Mouse (Mus musculus) liver, embryonic 18 days (tissue): ENCODE data around the gene Dennd2a. TPM values are rescaled to one million over a fixed set of nuclear protein-coding genes. Genes with fewer than 3 reads are reported as not detected.

Source experiments
- polyA plus RNA-seq: library from polyadenylated mRNA; depleted of rRNA; stranded (reverse); fragments of >200 nt; gene quantifications from 2 replicates; pipeline ENCODE4 v1.2.3, GENCODE M21; 2012; rRNA removed

Gene Dennd2a
- polyA plus RNA-seq = 2.2 and 2.6 TPM in 2 replicates

DNA sequence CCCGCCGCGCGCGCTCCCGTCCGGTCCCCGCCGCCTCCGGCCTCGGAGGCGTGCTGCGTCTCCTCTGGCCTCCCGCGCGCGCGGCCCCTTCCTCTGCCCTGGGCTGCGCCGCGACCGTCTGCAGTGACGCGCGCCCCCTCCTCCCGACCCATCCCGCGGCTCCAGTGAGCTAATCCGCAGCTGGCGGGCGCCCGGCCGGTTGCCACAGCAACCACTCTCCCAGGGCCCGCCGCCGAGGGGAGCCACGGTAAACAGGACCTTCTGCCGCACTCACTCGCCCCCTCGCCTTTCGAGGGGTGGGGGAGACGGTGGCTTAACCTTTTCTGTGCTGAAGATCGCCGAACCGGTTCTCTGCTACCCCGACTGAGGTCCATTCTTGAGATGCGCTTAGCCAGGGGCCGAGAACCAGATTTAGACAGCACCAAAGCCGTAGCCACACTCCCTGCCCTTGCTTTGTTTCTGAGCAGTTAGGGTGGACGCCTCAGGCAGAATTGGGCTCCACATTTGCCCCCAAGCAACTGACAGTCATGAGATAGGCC, at the start of gene Dennd2a:
Dennd2a (minus strand) TSS at position 145 of the 539 bp plus-strand sequence.

DNA sequence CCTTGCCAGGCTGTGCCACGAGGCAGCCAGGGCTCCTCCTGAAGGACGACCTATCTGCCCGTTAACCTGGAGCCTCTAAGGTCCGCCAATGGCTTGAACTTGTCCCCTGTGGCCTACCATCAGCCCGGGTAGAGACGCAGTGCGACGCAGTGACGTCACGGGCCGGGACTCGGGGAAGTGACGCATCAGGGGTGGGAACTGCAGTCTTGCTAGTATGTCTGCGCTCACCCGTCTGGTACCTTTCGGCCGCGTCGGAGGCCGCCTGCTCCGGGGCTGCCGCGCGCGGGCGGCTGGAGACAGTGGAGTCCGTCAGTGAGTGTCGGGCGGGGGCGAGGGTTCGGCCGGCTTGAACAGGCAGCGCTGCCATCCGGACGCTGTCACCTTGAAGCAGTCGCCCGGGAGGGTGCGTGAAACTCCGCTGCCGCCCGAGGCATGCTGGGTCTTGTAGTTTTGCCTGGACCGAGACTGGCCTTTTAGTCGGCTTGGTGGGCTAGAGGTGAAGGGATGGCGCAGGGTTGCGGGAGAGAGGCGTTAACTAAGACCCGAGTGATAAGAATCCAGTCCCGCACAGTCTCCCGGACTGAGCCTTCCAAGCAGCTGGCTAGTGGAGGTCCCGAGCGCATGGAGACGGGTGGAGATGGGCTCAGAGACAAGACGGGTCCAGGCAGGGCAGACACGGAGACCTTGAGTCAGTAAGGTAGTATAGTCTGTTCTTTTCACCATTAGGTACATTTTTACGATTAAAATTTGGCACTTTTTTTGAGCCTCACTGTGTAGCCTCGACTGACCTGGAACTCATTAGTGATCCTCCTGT, 34.9 kb upstream of the Dennd2a start, which contains the start of gene Ndufb2:
Ndufb2 (plus strand) TSS at position 174 of the 814 bp plus-strand sequence.

DNA sequence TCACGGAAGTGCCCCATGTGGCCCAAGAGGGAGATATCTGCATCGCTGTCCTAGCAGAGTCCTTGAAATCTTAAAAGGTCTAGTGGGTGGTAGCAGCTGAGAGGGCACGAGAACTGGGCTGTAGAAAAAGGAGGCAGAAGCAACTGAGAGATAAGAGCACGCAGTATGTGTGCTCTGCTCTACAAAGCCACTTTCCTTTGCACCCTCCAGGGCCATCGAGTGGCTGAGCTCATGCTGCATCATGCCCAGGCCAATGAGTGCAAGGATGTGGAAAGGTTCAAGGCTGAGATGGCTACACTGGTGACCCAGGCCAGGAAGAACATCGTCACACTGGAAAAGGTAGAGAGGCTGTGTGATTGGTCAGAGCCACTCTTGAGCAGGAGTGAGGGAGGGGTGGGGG, 27.9 kb upstream of the Dennd2a start, which contains the start of gene Gm42420:
Gm42420 (plus strand) TSS at position 237 of the 400 bp plus-strand sequence.

DNA sequence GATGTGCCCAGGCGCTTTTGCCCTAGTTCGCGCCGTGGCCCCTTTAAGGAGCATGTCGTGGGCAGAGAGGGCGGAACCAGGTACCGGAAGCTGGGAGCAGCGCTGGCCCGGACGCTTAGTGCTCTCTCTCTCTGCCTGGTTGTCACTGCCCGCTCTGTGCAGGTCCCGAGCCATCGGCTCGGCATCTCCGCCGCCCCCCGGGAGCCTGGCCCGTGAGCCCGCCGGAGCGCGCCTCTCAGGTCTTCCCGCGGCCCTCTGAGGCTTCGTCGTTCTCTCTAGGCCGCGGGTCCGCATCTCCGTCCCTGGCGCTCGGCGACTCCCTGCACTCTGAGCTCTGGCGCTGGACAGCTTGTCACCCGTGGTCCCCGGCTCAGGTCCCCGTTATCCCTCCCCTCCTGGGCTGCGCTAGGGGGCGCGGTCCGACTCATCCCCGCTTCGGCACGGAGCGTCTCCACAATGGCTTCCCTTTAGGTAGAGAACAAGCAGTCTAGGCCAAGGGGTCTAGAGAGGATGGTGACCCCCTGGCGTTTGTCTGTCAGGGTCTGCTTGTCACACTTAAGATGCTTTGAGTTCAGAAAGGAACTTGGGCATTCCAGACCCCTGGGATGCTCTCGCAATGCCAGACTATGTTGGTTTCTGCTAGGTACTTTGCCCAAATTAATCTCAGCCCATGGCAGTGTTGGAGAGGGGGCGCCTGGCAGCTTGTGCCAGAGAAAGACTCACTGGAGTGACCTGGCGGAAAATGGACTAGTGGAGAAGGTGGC, 16.3 kb upstream of the Dennd2a start, which contains the start of gene Adck2:
Adck2 (plus strand) TSS at position 83 of the 764 bp plus-strand sequence.

DNA sequence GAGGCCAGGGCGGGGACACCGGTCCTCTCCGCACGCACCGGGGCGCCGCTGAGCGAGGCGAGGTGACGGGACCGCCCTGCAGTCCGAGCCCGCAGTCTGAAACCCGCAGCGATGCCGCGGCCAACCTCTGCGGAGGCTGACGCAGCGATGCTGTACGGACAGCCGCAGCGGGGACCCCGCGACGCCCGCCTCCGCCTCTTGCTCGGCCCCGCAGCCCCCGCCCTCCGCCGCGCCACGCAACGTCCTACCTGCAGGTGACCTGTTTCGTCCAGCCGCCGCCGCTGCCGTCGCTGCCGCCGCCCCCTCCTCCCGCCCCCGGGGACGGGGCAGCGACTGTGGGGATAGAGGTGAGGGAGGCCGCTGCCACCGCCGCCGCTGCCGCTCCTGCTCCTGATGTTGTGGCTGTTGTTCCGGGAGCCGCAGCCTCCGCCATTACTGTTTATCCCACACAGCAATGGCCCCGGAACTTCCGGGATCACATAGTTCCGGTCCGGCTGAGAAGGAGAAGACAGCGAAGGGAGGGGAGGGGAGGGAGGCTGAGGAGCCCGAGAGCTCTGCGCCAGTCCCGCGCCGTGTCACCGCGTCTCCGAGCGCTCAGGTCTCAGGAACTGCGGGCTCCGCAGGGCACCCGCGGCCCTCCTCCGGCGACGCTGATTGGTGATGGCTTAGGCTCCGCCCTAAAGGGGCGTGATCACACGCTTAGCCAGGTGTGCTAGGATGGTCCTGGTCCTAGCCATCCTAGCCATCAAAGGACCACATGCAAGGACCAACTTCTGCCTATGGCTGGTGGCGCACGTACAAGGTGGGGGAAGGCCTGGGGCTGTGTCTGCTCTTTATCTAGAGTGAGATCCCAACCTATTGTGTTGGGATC, 137.6 kb downstream of the Dennd2a start, which contains the start of gene Mkrn1:
Mkrn1 (minus strand) TSS at position 612 of the 871 bp plus-strand sequence.

Other genes with a start within 250 kb of the Dennd2a start
- 8.8 TPM in 2 replicates for gene Slc37a3, start 180.2 kb downstream of the Dennd2a start, polyA plus RNA-seq
- gene Rab19, start 176.7 kb downstream of the Dennd2a start, polyA plus RNA-seq = 0.32 and 0.43 TPM in 2 replicates
- 120 and 128 TPM in 2 replicates for gene Mkrn1, start 137.4 kb downstream of the Dennd2a start, polyA plus RNA-seq
- 4.0 and 4.3 TPM in 2 replicates for gene Adck2, start 16.0 kb upstream of the Dennd2a start, polyA plus RNA-seq
- 0.55 and 0.91 TPM in 2 replicates for gene Gm42420, start 27.9 kb upstream of the Dennd2a start, polyA plus RNA-seq
- 120 and 131 TPM in 2 replicates for gene Ndufb2, start 34.7 kb upstream of the Dennd2a start, polyA plus RNA-seq
- gene Braf, start 167.6 kb upstream of the Dennd2a start, polyA plus RNA-seq = 3.1 and 3.7 TPM in 2 replicates